Mouse (Mus musculus) lung, postnatal 0 days (tissue): ENCODE data around the gene Irx4.

ENCODE experiments used
- CTCF ChIP-seq: IDR thresholded peaks from 2 replicates; pipeline ENCODE4 v1.5.1; 2016; ENCODE audit warnings: antibody characterized with exemption, mild to moderate bottlenecking
- EP300 ChIP-seq: IDR thresholded peaks from 2 replicates; pipeline ENCODE4 v1.6.1; 2016; ENCODE audit warnings: antibody characterized with exemption, mild to moderate bottlenecking, control low read depth

- TF ChIP-seq CTCF, result no peak
- TF ChIP-seq EP300, result no peak
Measured at GRCm38 (mm10) chr13:73306430-73306829, 46.2 kb downstream of the Irx4 start.
